In the genomic region with DNA sequence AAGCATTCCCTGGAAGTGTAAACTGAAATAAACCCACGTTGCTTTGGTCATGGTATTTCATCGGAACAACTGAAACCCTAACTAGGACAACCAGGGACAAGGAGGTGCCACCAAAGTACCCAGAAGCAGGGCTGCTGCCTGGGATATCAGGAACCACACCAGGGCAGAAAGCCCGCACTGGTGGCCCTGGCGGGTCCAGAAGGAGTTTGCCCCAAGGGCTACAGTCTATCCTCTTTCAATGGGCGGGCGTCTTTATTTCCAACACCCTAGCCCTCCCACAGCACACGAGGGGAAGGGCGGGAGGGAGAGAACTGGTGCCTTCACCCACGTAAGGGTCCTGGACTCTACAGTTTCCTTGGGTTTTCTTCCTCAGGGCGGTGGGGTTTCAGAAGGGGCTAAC, we compare ENCODE assay signal across 14 mouse cellular contexts. TPM values are rescaled to one million over a fixed set of nuclear protein-coding genes. Genes with fewer than 3 reads are reported as not detected.
DNase-seq lines count a peak whose midpoint lies in the region; ATAC-seq and TF ChIP-seq lines count a peak whose summit lies in the region.
"Had no signal": no experiment of that assay in that cellular context is flagged by ENCODE, and none has a peak within 500 bp of the region (broad histone marks: within the 10 kb centered on the region; RNA-seq: fewer than 3 reads in every experiment).

No protein-coding gene starts in this region.

- peaks cover 29% of the 10 kb centered on the region for H3K36me3 ChIP-seq in forebrain, embryonic 10.5 days (replicated peaks)
- no peaks in the 10 kb centered on the region for H3K36me3 ChIP-seq in forebrain, postnatal 0 days (ENCODE audit: insufficient read depth)
- H3K36me3 ChIP-seq in hindbrain, embryonic 10.5 days = peaks cover 26% of the 10 kb centered on the region
- no peaks in the 10 kb centered on the region for H3K36me3 ChIP-seq in hindbrain, postnatal 0 days (ENCODE audit: insufficient read depth, low read length)
- H3K36me3 ChIP-seq in midbrain, postnatal 0 days (ENCODE audit: insufficient read depth, low read length) = no peaks in the 10 kb centered on the region
- H3K36me3 ChIP-seq in midbrain, embryonic 10.5 days = peaks cover 24% of the 10 kb centered on the region
- H3K36me3 ChIP-seq in stomach, embryonic 14.5 days (ENCODE audit: control insufficient read depth, insufficient read depth, low read length) = no peaks in the 10 kb centered on the region; the same call in 1 of the 2 replicates

- peak overlapping the region; percentile 44; the same call in 1 of the 2 replicates for H3K27ac ChIP-seq in forebrain, embryonic 10.5 days
- H3K27ac ChIP-seq in forebrain, postnatal 0 days (ENCODE audit: low read depth, low read length) = no peak overlapping the region
- peak overlapping the region; percentile 69; the same call in 1 of the 2 replicates for H3K27ac ChIP-seq in hindbrain, embryonic 10.5 days
- H3K27ac ChIP-seq in hindbrain, postnatal 0 days = no peak overlapping the region
- H3K27ac ChIP-seq in midbrain, postnatal 0 days (ENCODE audit: low read depth, low read length) = 0 out of 2 replicates have a peak overlapping the region, but pooled peaks have one; percentile 26
- H3K27ac ChIP-seq in midbrain, embryonic 10.5 days (replicated peaks) = no peak overlapping the region
- H3K27ac ChIP-seq in stomach, embryonic 14.5 days (ENCODE audit: low read length) = peak overlapping the region; percentile 44; the same call in 1 of the 2 replicates
- H3K27ac ChIP-seq: left cerebral cortex, adult 2 months; midbrain, embryonic 12.5 days had no signal

- peaks cover 51% of the 10 kb centered on the region for H3K4me1 ChIP-seq in forebrain, embryonic 10.5 days
- peaks cover 9% of the 10 kb centered on the region; the same call in 1 of the 2 replicates for H3K4me1 ChIP-seq in forebrain, postnatal 0 days (ENCODE audit: insufficient read depth)
- peaks cover 53% of the 10 kb centered on the region for H3K4me1 ChIP-seq in hindbrain, embryonic 10.5 days (replicated peaks)
- peaks cover 16% of the 10 kb centered on the region; the same call in 1 of the 2 replicates for H3K4me1 ChIP-seq in hindbrain, postnatal 0 days (ENCODE audit: insufficient read depth, low read length)
- peaks cover 1% of the 10 kb centered on the region; the same call in 1 of the 2 replicates for H3K4me1 ChIP-seq in midbrain, postnatal 0 days (ENCODE audit: insufficient read depth, low read length)
- H3K4me1 ChIP-seq in midbrain, embryonic 10.5 days = peaks cover 30% of the 10 kb centered on the region
- H3K4me1 ChIP-seq in stomach, embryonic 14.5 days (ENCODE audit: control insufficient read depth, insufficient read depth, low read length) = peaks cover 18% of the 10 kb centered on the region

- no peaks in the 10 kb centered on the region for H3K27me3 ChIP-seq in forebrain, embryonic 10.5 days (ENCODE audit: poor library complexity, severe bottlenecking)
- H3K27me3 ChIP-seq in forebrain, postnatal 0 days (ENCODE audit: insufficient read depth, low read length) = no peaks in the 10 kb centered on the region
- H3K27me3 ChIP-seq in hindbrain, embryonic 10.5 days (ENCODE audit: insufficient read depth, poor library complexity, severe bottlenecking) = no peaks in the 10 kb centered on the region
- H3K27me3 ChIP-seq in hindbrain, postnatal 0 days (ENCODE audit: insufficient read depth, low read length) = no peaks in the 10 kb centered on the region
- H3K27me3 ChIP-seq in midbrain, postnatal 0 days (ENCODE audit: insufficient read depth, low read length) = no peaks in the 10 kb centered on the region
- H3K27me3 ChIP-seq in midbrain, embryonic 10.5 days (ENCODE audit: low read depth, poor library complexity, severe bottlenecking) = no peaks in the 10 kb centered on the region
- H3K27me3 ChIP-seq in stomach, embryonic 14.5 days (ENCODE audit: control insufficient read depth, insufficient read depth, low read length) = no peaks in the 10 kb centered on the region
- H3K27me3 ChIP-seq: midbrain, embryonic 12.5 days had no signal

- DNase-seq in forebrain, embryonic 10.5 days (ENCODE audit: extremely low spot score, low spot score) = no peak
- no peak for DNase-seq in forebrain, postnatal 0 days
- no peak for DNase-seq in hindbrain, embryonic 10.5 days (ENCODE audit: low spot score)
- no peak for DNase-seq in hindbrain, postnatal 0 days (ENCODE audit: low spot score)
- DNase-seq in midbrain, postnatal 0 days (ENCODE audit: low spot score) = no peak
- DNase-seq in midbrain, embryonic 10.5 days (ENCODE audit: low spot score) = no peak
- DNase-seq in adrenal gland, adult 2 months = no peak
- DNase-seq: cerebellum, postnatal 14 days; gastrocnemius, postnatal 36 days; right cerebral cortex, postnatal 4 days had no signal

- TF ChIP-seq CTCF in forebrain, postnatal 0 days (IDR thresholded peaks at IDR 0.05; ENCODE audit: low read depth) = no peak
- TF ChIP-seq CTCF in hindbrain, postnatal 0 days (IDR thresholded peaks at IDR 0.05; ENCODE audit: low read depth) = no peak
- no peak for TF ChIP-seq CTCF in midbrain, postnatal 0 days (IDR thresholded peaks at IDR 0.05)

- H3K9ac ChIP-seq in forebrain, postnatal 0 days = no peak overlapping the region
- H3K9ac ChIP-seq in hindbrain, postnatal 0 days (replicated peaks; ENCODE audit: low read length) = no peak overlapping the region
- no peak overlapping the region for H3K9ac ChIP-seq in midbrain, postnatal 0 days (replicated peaks; ENCODE audit: low read length, poor library complexity, severe bottlenecking)
- no peak overlapping the region for H3K9ac ChIP-seq in stomach, embryonic 14.5 days (replicated peaks; ENCODE audit: low read depth, low read length)
- H3K9ac ChIP-seq: midbrain, embryonic 12.5 days had no signal

- WGBS in forebrain, embryonic 10.5 days = 84% methylated on average over 10 of the region's 10 CpGs
- WGBS in forebrain, postnatal 0 days = 75% methylated on average over 10 of the region's 10 CpGs
- 76% methylated on average over 10 of the region's 10 CpGs for WGBS in hindbrain, embryonic 10.5 days
- WGBS in hindbrain, postnatal 0 days = 73% methylated on average over 10 of the region's 10 CpGs
- 81% methylated on average over 10 of the region's 10 CpGs for WGBS in midbrain, postnatal 0 days
- 84% methylated on average over 10 of the region's 10 CpGs for WGBS in midbrain, embryonic 10.5 days
- WGBS in stomach, embryonic 14.5 days = 71% methylated on average over 10 of the region's 10 CpGs

- ATAC-seq in forebrain, postnatal 0 days = no peak
- ATAC-seq in hindbrain, postnatal 0 days = no peak
- ATAC-seq in midbrain, postnatal 0 days (ENCODE audit: low FRiP score) = no peak
- ATAC-seq in stomach, embryonic 14.5 days (ENCODE audit: insufficient number of reproducible peaks, insufficient read depth, low FRiP score, low read depth) = no peak

- no peak overlapping the region for H3K4me3 ChIP-seq in forebrain, embryonic 10.5 days
- no peak overlapping the region for H3K4me3 ChIP-seq in forebrain, postnatal 0 days (ENCODE audit: low read depth, low read length)
- no peak overlapping the region for H3K4me3 ChIP-seq in hindbrain, embryonic 10.5 days
- H3K4me3 ChIP-seq in hindbrain, postnatal 0 days (ENCODE audit: low read length) = no peak overlapping the region
- H3K4me3 ChIP-seq in midbrain, postnatal 0 days (ENCODE audit: low read depth, low read length) = no peak overlapping the region
- no peak overlapping the region for H3K4me3 ChIP-seq in midbrain, embryonic 10.5 days
- H3K4me3 ChIP-seq in stomach, embryonic 14.5 days (ENCODE audit: low read depth, low read length) = no peak overlapping the region
- H3K4me3 ChIP-seq: erythroblast, embryonic 14.5 days; left cerebral cortex, adult 2 months; midbrain, embryonic 12.5 days had no signal

- H3K9me3 ChIP-seq in forebrain, embryonic 10.5 days = peaks cover 1% of the 10 kb centered on the region; the same call in 1 of the 2 replicates
- no peaks in the 10 kb centered on the region for H3K9me3 ChIP-seq in forebrain, postnatal 0 days (ENCODE audit: low read length)
- 0 out of 2 replicates have a peak, but pooled peaks cover 1% of the 10 kb centered on the region for H3K9me3 ChIP-seq in hindbrain, embryonic 10.5 days
- H3K9me3 ChIP-seq in hindbrain, postnatal 0 days (ENCODE audit: low read length) = no peaks in the 10 kb centered on the region
- no peaks in the 10 kb centered on the region for H3K9me3 ChIP-seq in midbrain, postnatal 0 days (ENCODE audit: low read length)
- H3K9me3 ChIP-seq in midbrain, embryonic 10.5 days (replicated peaks) = no peaks in the 10 kb centered on the region
- no peaks in the 10 kb centered on the region for H3K9me3 ChIP-seq in stomach, embryonic 14.5 days (ENCODE audit: control insufficient read depth, low read depth, low read length)
- H3K9me3 ChIP-seq: midbrain, embryonic 12.5 days had no signal

- H3K4me2 ChIP-seq in forebrain, postnatal 0 days (ENCODE audit: low read depth) = no peak overlapping the region
- H3K4me2 ChIP-seq in hindbrain, postnatal 0 days (ENCODE audit: low read depth, low read length) = no peak overlapping the region
- H3K4me2 ChIP-seq in midbrain, postnatal 0 days (ENCODE audit: low read depth, low read length, poor library complexity, severe bottlenecking) = no peak overlapping the region
- H3K4me2 ChIP-seq in stomach, embryonic 14.5 days (replicated peaks; ENCODE audit: low read depth, low read length) = no peak overlapping the region
- H3K4me2 ChIP-seq: midbrain, embryonic 12.5 days had no signal

RNA-seq across cellular contexts. Expression of a gene that starts 10.1 kb away (rescaled TPM):
- polyA plus RNA-seq in forebrain, embryonic 10.5 days (2016; fragmentation: Nextera tagmentation; extraction: Ambion mirVana) = 61.8 and 64.6 TPM in 2 replicates
- total RNA-seq in forebrain, postnatal 0 days (2014; rRNA removed) = 81.0 and 93.3 TPM in 2 replicates
- polyA plus RNA-seq in forebrain, postnatal 0 days (2015; fragmentation: Nextera tagmentation; extraction: Ambion mirVana) = 41.0 and 47.6 TPM in 2 replicates
- 59.8 and 65.6 TPM in 2 replicates for polyA plus RNA-seq in hindbrain, embryonic 10.5 days (2016; fragmentation: Nextera tagmentation; extraction: Ambion mirVana)
- 81.6 and 117 TPM in 2 replicates for total RNA-seq in hindbrain, postnatal 0 days (2014; rRNA removed)
- polyA plus RNA-seq in hindbrain, postnatal 0 days (2015; fragmentation: Nextera tagmentation; extraction: Ambion mirVana) = 44.3 and 48.1 TPM in 2 replicates
- total RNA-seq in midbrain, postnatal 0 days (2014; rRNA removed) = 94.4 and 113 TPM in 2 replicates
- polyA plus RNA-seq in midbrain, postnatal 0 days (2015; fragmentation: Nextera tagmentation; extraction: Ambion mirVana) = 46.2 and 51.9 TPM in 2 replicates
- polyA plus RNA-seq in midbrain, embryonic 10.5 days (2016; fragmentation: Nextera tagmentation; extraction: Ambion mirVana) = 56.2 and 60.9 TPM in 2 replicates
- polyA plus RNA-seq in stomach, embryonic 14.5 days (2014; fragmentation: Nextera tagmentation; extraction: Ambion mirVana) = 41.7 and 44.3 TPM in 2 replicates
- total RNA-seq in adrenal gland, adult 2 months (2021) = 10 to 100 TPM; 70.9 to 85.0 TPM
- polyA plus RNA-seq in adrenal gland, adult 2 months (2012; rRNA removed) = 84.7 and 105 TPM in 2 replicates

RNA-seq across cellular contexts. Expression of a gene that starts 38.4 kb away (rescaled TPM):
- polyA plus RNA-seq in forebrain, embryonic 10.5 days (2016; fragmentation: Nextera tagmentation; extraction: Ambion mirVana) = not detected in 2 replicates
- not detected in 2 replicates for total RNA-seq in forebrain, postnatal 0 days (2014; rRNA removed)
- polyA plus RNA-seq in forebrain, postnatal 0 days (2015; fragmentation: Nextera tagmentation; extraction: Ambion mirVana) = 0.30 and 0.49 TPM in 2 replicates
- not detected in 2 replicates for polyA plus RNA-seq in hindbrain, embryonic 10.5 days (2016; fragmentation: Nextera tagmentation; extraction: Ambion mirVana)
- total RNA-seq in hindbrain, postnatal 0 days (2014; rRNA removed) = not detected in 2 replicates
- polyA plus RNA-seq in hindbrain, postnatal 0 days (2015; fragmentation: Nextera tagmentation; extraction: Ambion mirVana) = 0.34 TPM in 1 of 2 replicates, not detected in the other
- not detected in 2 replicates for total RNA-seq in midbrain, postnatal 0 days (2014; rRNA removed)
- polyA plus RNA-seq in midbrain, postnatal 0 days (2015; fragmentation: Nextera tagmentation; extraction: Ambion mirVana) = 0.44 and 0.49 TPM in 2 replicates
- polyA plus RNA-seq in midbrain, embryonic 10.5 days (2016; fragmentation: Nextera tagmentation; extraction: Ambion mirVana) = not detected in 2 replicates
- polyA plus RNA-seq in stomach, embryonic 14.5 days (2014; fragmentation: Nextera tagmentation; extraction: Ambion mirVana) = 1.9 TPM in 2 replicates
- 10 to 100 TPM; 13.3 to 14.3 TPM for total RNA-seq in adrenal gland, adult 2 months (2021)
- polyA plus RNA-seq in adrenal gland, adult 2 months (2012; rRNA removed) = 3.4 and 6.1 TPM in 2 replicates
- total RNA-seq: left cerebral cortex, adult 2 months had no signal
- polyA plus RNA-seq: erythroblast, embryonic 14.5 days; midbrain, embryonic 12.5 days had no signal

Comparison
In these comparisons a context has a peak if more than half of its experiments do, and no peak if none do; other contexts are left out.
1. H3K27ac ChIP-seq: peak in forebrain, embryonic 10.5 days (single experiment), hindbrain, embryonic 10.5 days (single experiment), midbrain, postnatal 0 days (single experiment) and stomach, embryonic 14.5 days (single experiment); none in forebrain, postnatal 0 days (single experiment), hindbrain, postnatal 0 days (single experiment) and midbrain, embryonic 10.5 days (single experiment).